In the genomic region with DNA sequence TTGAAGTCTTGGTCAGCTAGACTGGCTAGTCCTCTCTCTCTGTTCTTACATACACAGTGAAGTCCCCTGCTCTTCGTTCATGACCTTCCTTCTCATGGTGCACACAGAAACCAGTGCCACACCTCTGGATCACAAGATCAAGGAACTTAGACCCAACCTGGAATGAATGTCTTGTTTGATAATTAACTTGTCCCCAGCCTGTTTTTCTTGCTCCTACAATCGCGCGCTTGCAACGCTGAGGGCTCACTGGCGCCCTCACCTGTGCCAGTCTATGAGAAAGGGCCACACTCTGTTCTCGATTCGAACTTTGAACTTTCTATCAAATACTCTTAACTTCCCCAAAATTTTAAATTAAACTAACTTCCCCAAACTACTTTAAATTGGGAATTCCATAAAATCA, we compare ENCODE assay signal across 14 mouse cellular contexts. TPM values are rescaled to one million over a fixed set of nuclear protein-coding genes. Genes with fewer than 3 reads are reported as not detected.
DNase-seq lines count a peak whose midpoint lies in the region; ATAC-seq and TF ChIP-seq lines count a peak whose summit lies in the region.
"Had no signal": no experiment of that assay in that cellular context is flagged by ENCODE, and none has a peak within 500 bp of the region (broad histone marks: within the 10 kb centered on the region; RNA-seq: fewer than 3 reads in every experiment).

No protein-coding gene starts in this region.

- 45% methylated on average over 8 of the region's 8 CpGs for WGBS in liver, postnatal 0 days (ENCODE audit: insufficient replicate concordance)
- 48% methylated on average over 8 of the region's 8 CpGs for WGBS in liver, embryonic 12.5 days (ENCODE audit: insufficient replicate concordance)
- 46% methylated on average over 8 of the region's 8 CpGs for WGBS in intestine, embryonic 16.5 days
- 14% methylated on average over 8 of the region's 8 CpGs for WGBS in large intestine, adult 2 months
- 62% methylated on average over 8 of the region's 8 CpGs for WGBS in midbrain, embryonic 11.5 days

- H3K4me3 ChIP-seq in liver, postnatal 0 days (ENCODE audit: low read depth, low read length), result no peak overlapping the region
- H3K4me3 ChIP-seq in liver, embryonic 12.5 days, result no peak overlapping the region
- H3K4me3 ChIP-seq in MEL (ENCODE audit: control insufficient read depth in 1 of 2, insufficient read depth in 1 of 2, low read depth in 2 of 2, low read length in 2 of 2), result no peak overlapping the region
- H3K4me3 ChIP-seq in intestine, embryonic 16.5 days (ENCODE audit: low read length), result no peak overlapping the region
- no peak overlapping the region for H3K4me3 ChIP-seq in midbrain, embryonic 11.5 days (ENCODE audit: low read depth, low read length)
- H3K4me3 ChIP-seq: forebrain, embryonic 10.5 days; heart, embryonic 10.5 days; hindbrain, embryonic 10.5 days; limb, embryonic 13.5 days had no signal

- H3K36me3 ChIP-seq in liver, postnatal 0 days (replicated peaks; ENCODE audit: insufficient read depth, low read length), result no peaks in the 10 kb centered on the region
- no peaks in the 10 kb centered on the region for H3K36me3 ChIP-seq in liver, embryonic 12.5 days
- no peaks in the 10 kb centered on the region for H3K36me3 ChIP-seq in MEL (ENCODE audit: control insufficient read depth in 1 of 2, insufficient read depth in 2 of 2, low read length in 2 of 2)
- H3K36me3 ChIP-seq in intestine, embryonic 16.5 days (ENCODE audit: control insufficient read depth, insufficient read depth, low read length), result no peaks in the 10 kb centered on the region
- H3K36me3 ChIP-seq in midbrain, embryonic 11.5 days (ENCODE audit: control insufficient read depth, insufficient read depth, low read length), result no peaks in the 10 kb centered on the region
- H3K36me3 ChIP-seq: forebrain, embryonic 10.5 days; heart, embryonic 10.5 days; limb, embryonic 13.5 days had no signal

- no peaks in the 10 kb centered on the region for H3K9me3 ChIP-seq in liver, postnatal 0 days (ENCODE audit: low read length)
- no peaks in the 10 kb centered on the region for H3K9me3 ChIP-seq in liver, embryonic 12.5 days (replicated peaks)
- no peaks in the 10 kb centered on the region for H3K9me3 ChIP-seq in MEL (replicated peaks; ENCODE audit: insufficient read depth, low read length)
- no peaks in the 10 kb centered on the region for H3K9me3 ChIP-seq in intestine, embryonic 16.5 days (ENCODE audit: control insufficient read depth, low read length)
- no peaks in the 10 kb centered on the region for H3K9me3 ChIP-seq in midbrain, embryonic 11.5 days (ENCODE audit: control insufficient read depth, low read length)
- H3K9me3 ChIP-seq: forebrain, embryonic 10.5 days; heart, embryonic 10.5 days; hindbrain, embryonic 10.5 days had no signal

- no peak overlapping the region for H3K9ac ChIP-seq in liver, postnatal 0 days (replicated peaks)
- no peak overlapping the region for H3K9ac ChIP-seq in liver, embryonic 12.5 days
- H3K9ac ChIP-seq in MEL (ENCODE audit: control insufficient read depth, low read depth, low read length, poor library complexity, severe bottlenecking), result no peak overlapping the region
- no peak overlapping the region for H3K9ac ChIP-seq in intestine, embryonic 16.5 days (ENCODE audit: low read depth, low read length)
- H3K9ac ChIP-seq in midbrain, embryonic 11.5 days (ENCODE audit: low read length), result no peak overlapping the region
- H3K9ac ChIP-seq: limb, embryonic 13.5 days had no signal

- no peak overlapping the region for H3K27ac ChIP-seq in liver, postnatal 0 days (ENCODE audit: low read depth)
- H3K27ac ChIP-seq in liver, embryonic 12.5 days, result no peak overlapping the region
- H3K27ac ChIP-seq in MEL (ENCODE audit: control insufficient read depth, low read depth, low read length), result no peak overlapping the region
- H3K27ac ChIP-seq in intestine, embryonic 16.5 days (ENCODE audit: low read length), result peak overlapping the region; percentile 84
- no peak overlapping the region for H3K27ac ChIP-seq in midbrain, embryonic 11.5 days (ENCODE audit: low read depth, low read length)
- H3K27ac ChIP-seq: forebrain, embryonic 10.5 days; heart, embryonic 10.5 days; hindbrain, embryonic 10.5 days; limb, embryonic 13.5 days had no signal

- H3K27me3 ChIP-seq in liver, postnatal 0 days (ENCODE audit: insufficient read depth, low read length), result peaks cover 11% of the 10 kb centered on the region; the same call in 1 of the 2 replicates
- H3K27me3 ChIP-seq in liver, embryonic 12.5 days (replicated peaks), result peaks cover 49% of the 10 kb centered on the region
- H3K27me3 ChIP-seq in MEL (ENCODE audit: control insufficient read depth in 1 of 2, insufficient read depth in 2 of 2, low read length in 2 of 2), result no peaks in the 10 kb centered on the region
- H3K27me3 ChIP-seq in intestine, embryonic 16.5 days (replicated peaks; ENCODE audit: control insufficient read depth, insufficient read depth, low read length), result no peaks in the 10 kb centered on the region; the same call in 1 of the 2 replicates
- H3K27me3 ChIP-seq in midbrain, embryonic 11.5 days (ENCODE audit: control insufficient read depth, insufficient read depth, low read length), result peaks cover 11% of the 10 kb centered on the region

- no peak for TF ChIP-seq EP300 in liver, postnatal 0 days (IDR thresholded peaks at IDR 0.05; ENCODE audit: low read depth)
- no peak for TF ChIP-seq EP300 in MEL (IDR thresholded peaks at IDR 0.05; ENCODE audit: low read depth in 1 of 2, low read length in 2 of 2)

- no peaks in the 10 kb centered on the region for H3K79me2 ChIP-seq in MEL (ENCODE audit: control insufficient read depth, insufficient read depth, low read length, poor library complexity)

- no peak for DNase-seq in liver, postnatal 0 days
- DNase-seq in MEL (ENCODE audit: low read depth, low spot score) (no peak), MN1 (ENCODE audit: low spot score) (no peak)
- peak; percentile 63 for DNase-seq in large intestine, adult 2 months (ENCODE audit: low read depth, low spot score)
- no peak for DNase-seq in right cerebral cortex, postnatal 4 days
- DNase-seq in midbrain, embryonic 11.5 days (ENCODE audit: low spot score, missing footprints), result no peak
- DNase-seq: cerebellum, adult 9-11 months; thymus, adult 2 months had no signal

- TF ChIP-seq POLR2A in MEL (IDR thresholded peaks at IDR 0.05; ENCODE audit: control insufficient read depth in 1 of 2, insufficient read depth in 1 of 2, low read depth in 1 of 2, low read length in 2 of 2, poor library complexity in 1 of 2), result no peak

- no peak overlapping the region for H3K4me2 ChIP-seq in liver, postnatal 0 days (ENCODE audit: low read depth, low read length)
- no peak overlapping the region for H3K4me2 ChIP-seq in liver, embryonic 12.5 days
- H3K4me2 ChIP-seq in intestine, embryonic 16.5 days (ENCODE audit: low read depth, low read length), result peak overlapping the region; percentile 32
- no peak overlapping the region for H3K4me2 ChIP-seq in midbrain, embryonic 11.5 days
- H3K4me2 ChIP-seq: limb, embryonic 13.5 days had no signal

- no peaks in the 10 kb centered on the region for H3K4me1 ChIP-seq in liver, postnatal 0 days (ENCODE audit: insufficient read depth)
- no peaks in the 10 kb centered on the region for H3K4me1 ChIP-seq in liver, embryonic 12.5 days
- no peaks in the 10 kb centered on the region for H3K4me1 ChIP-seq in MEL (ENCODE audit: control insufficient read depth in 1 of 2, insufficient read depth in 2 of 2, low read length in 2 of 2)
- H3K4me1 ChIP-seq in intestine, embryonic 16.5 days (ENCODE audit: control insufficient read depth, insufficient read depth, low read length), result peaks cover 10% of the 10 kb centered on the region
- H3K4me1 ChIP-seq in midbrain, embryonic 11.5 days (ENCODE audit: control insufficient read depth, insufficient read depth, low read length), result no peaks in the 10 kb centered on the region

- TF ChIP-seq RAD21 in MEL (IDR thresholded peaks at IDR 0.05; ENCODE audit: low read depth, low read length), result no peak

- ATAC-seq in liver, postnatal 0 days, result no peak
- no peak for ATAC-seq in liver, embryonic 12.5 days
- ATAC-seq in intestine, embryonic 16.5 days, result peak; percentile 82
- ATAC-seq in midbrain, embryonic 11.5 days (ENCODE audit: low FRiP score), result no peak

- TF ChIP-seq CTCF in liver, postnatal 0 days (IDR thresholded peaks at IDR 0.05; ENCODE audit: low read depth), result peak; percentile 44
- TF ChIP-seq CTCF in MEL (IDR thresholded peaks at IDR 0.05 in 2 of 3, conservative IDR thresholded peaks at IDR 0.05 in 1 of 3; ENCODE audit: control insufficient read depth in 1 of 3, insufficient read depth in 1 of 3, low read depth in 2 of 3, low read length in 3 of 3, poor library complexity in 1 of 3, severe bottlenecking in 1 of 3), result peak; percentile 25 to 48 (median 27); a peak in 4 of 6 replicates

TF ChIP-seq in MEL, 35 proteins besides CTCF, POLR2A, EP300 and RAD21:
- TF ChIP-seq MAX (IDR thresholded peaks at IDR 0.05; ENCODE audit: low read length) (no peak), SMC3 (IDR thresholded peaks at IDR 0.05; ENCODE audit: low read depth, low read length) (peak; percentile 35; the same call in 1 of the 2 replicates), MAZ (IDR thresholded peaks at IDR 0.05; ENCODE audit: low read depth, low read length) (no peak), KAT2A (conservative IDR thresholded peaks at IDR 0.05; ENCODE audit: low read depth, low read length) (no peak)

RNA-seq across cellular contexts. Expression of a gene that starts 47.8 kb away (rescaled TPM):
- 0.44 and 0.63 TPM in 2 replicates for polyA plus RNA-seq in liver, postnatal 0 days (2015; fragmentation: Nextera tagmentation; extraction: Ambion mirVana)
- 0.54 and 0.88 TPM in 2 replicates for polyA plus RNA-seq in liver, embryonic 12.5 days (2016; fragmentation: Nextera tagmentation; extraction: Ambion mirVana)
- 0.03 and 0.08 TPM in 2 replicates for total RNA-seq in MEL (2012; rRNA removed)
- under 1 TPM in 1 of 2 experiments, not detected in 1; 0.01 TPM for polyA plus RNA-seq in MEL (2012; ENCODE audit: insufficient read depth in 1 of 2, insufficient read length in 2 of 2, low read depth in 1 of 2, low replicate concordance in 2 of 2, missing spikeins in 1 of 2)
- 0.95 and 1.1 TPM in 2 replicates for polyA plus RNA-seq in intestine, embryonic 16.5 days (2015; fragmentation: Nextera tagmentation; extraction: Ambion mirVana)
- polyA plus RNA-seq in large intestine, adult 2 months (2012; rRNA removed), result 0.37 and 1.5 TPM in 2 replicates
- polyA plus RNA-seq in midbrain, embryonic 11.5 days (2014; fragmentation: Nextera tagmentation; extraction: Ambion mirVana), result 11.6 and 14.9 TPM in 2 replicates
